Mouse (Mus musculus) ovary, postnatal 36 days (tissue): ENCODE results near the gene Dock3.
A peak's percentile ranks its signal among the peaks of the same experiment; 100 is the strongest.

Experiments
- DNase-seq: peaks from one replicate; pipeline ENCODE4 v3.0.0; 2022; ENCODE audit warnings: low spot score, mixed read lengths

Dock3 gene

DNA sequence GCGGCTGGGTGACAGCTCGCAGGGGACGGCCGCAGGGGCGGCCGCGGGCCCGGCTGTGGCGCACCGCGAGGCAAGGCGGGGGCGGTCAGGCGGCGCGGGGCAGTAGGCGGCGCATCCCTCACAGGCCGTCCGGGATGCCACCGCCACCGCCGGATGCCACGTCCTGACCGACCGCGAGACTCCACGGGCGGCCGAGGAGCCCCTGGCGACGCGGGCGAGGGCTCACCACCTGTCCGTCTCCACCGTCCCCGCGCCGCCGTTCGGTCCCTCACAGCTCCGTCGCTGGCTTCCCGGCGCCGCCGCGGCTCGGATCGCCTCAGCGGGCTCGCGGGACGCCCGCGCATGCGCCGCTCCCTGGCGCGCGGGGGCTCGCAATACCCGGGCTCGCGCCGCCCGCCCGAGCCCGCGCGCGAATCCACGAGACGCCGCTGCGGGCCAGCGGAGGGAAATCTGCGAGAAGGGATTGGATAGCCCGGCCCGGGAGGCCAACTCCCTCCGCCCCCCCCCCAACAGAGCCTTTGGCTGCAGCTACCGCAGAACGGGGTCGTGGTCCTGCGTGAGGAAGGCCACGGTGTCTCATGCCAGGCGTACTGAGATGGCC, at the start of gene Dock3:
TSS of gene Dock3 (minus strand) at position 371 of the 601 bp plus-strand sequence.
- DNase-seq: peak; percentile 73

- no peak for DNase-seq
Measured at GRCm38 (mm10) chr9:107280322-107281027, 48.8 kb upstream of the Dock3 start.

- no peak for DNase-seq
Measured at GRCm38 (mm10) chr9:107279378-107280321, 47.9 kb upstream of the Dock3 start.

DNA sequence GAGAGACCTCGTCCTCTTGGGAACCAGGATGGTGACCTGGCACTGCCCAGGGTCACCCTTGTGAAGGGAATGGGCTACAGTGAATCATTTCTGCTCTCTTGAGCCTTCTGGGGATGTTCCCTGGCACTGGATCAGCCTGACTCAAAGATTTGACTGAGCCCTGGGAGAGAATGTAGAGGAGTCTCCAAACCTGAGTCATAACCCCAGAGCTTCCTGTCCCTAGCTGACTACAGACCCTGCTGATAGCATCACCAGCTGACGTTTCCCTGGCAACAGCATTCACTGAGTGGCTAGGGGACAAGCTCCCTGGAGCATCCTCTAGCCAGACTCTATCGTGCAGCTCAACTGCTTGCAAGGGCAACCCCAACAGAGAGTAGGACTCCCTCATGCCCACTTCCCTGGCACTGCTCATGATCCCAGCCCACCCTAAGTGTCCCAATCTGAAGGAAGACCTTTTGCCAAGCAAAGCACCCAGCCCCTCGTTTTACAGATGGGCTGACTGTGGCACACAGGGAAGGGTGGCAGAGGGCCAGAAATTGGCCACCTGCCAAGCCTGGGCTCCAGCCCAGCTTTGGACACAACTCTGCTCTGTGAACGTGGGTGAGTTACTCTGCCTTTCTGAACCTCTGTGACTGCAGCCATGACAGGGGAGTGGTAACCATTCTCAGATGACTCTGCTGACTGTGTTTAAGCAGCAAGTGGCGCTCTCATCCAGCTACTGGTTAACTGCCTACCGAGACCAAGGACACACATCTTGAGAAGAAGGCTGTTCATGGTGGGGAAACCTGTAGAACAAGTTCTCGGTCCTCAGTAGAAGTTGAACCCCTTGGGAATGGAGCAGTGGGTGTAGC, 47.0 kb upstream of the Dock3 start:
- no peak for DNase-seq

DNA sequence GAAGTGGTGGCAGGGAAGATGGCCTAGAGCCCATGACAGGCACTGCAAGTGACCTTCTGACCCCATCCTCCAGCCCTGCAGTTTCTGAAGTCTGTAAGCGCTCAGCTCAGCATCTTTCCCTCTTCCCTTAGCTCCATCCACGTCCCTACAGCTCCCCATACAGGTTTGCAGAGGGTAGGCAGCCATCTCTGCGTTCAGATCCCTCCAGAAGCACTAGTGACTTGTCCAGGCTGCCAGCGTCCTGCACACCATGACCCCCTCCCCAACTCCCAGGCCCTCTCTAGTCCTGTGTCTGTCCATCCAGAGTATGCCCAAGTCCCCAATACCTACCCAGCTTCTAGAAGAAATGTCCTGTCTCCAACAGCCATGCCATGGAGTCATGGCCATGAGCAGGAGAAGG, 46.4 kb upstream of the Dock3 start:
- no peak for DNase-seq

DNA sequence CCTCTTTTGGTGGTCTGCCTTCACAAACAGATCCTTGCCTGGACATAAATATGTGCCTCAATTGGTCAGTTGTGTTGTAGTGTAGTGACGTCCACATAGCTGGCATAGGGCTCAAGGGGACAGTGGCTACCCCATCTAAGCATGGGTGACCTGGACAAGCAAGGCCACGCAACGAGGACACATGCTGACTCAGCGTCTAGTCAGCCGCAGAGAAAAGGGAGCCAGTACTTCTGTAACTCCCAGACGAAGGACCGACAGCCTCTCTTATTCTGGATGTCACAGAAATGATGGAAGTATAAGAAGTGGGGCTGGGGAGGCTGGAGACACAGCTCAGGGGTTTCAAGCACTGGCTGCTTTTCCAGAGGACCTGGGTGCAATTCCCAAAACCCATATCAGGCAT, 45.9 kb upstream of the Dock3 start:
- DNase-seq: no peak

- DNase-seq: no peak
Measured at GRCm38 (mm10) chr9:107275710-107276109, 44.0 kb upstream of the Dock3 start.

- DNase-seq: no peak
Measured at GRCm38 (mm10) chr9:107274751-107275150, 43.0 kb upstream of the Dock3 start.

- no peak for DNase-seq
Measured at GRCm38 (mm10) chr9:107273184-107273583, 41.5 kb upstream of the Dock3 start.

GRCm38 (mm10) chr9:107272284-107272683, 40.6 kb upstream of the Dock3 start:
- no peak for DNase-seq

DNA sequence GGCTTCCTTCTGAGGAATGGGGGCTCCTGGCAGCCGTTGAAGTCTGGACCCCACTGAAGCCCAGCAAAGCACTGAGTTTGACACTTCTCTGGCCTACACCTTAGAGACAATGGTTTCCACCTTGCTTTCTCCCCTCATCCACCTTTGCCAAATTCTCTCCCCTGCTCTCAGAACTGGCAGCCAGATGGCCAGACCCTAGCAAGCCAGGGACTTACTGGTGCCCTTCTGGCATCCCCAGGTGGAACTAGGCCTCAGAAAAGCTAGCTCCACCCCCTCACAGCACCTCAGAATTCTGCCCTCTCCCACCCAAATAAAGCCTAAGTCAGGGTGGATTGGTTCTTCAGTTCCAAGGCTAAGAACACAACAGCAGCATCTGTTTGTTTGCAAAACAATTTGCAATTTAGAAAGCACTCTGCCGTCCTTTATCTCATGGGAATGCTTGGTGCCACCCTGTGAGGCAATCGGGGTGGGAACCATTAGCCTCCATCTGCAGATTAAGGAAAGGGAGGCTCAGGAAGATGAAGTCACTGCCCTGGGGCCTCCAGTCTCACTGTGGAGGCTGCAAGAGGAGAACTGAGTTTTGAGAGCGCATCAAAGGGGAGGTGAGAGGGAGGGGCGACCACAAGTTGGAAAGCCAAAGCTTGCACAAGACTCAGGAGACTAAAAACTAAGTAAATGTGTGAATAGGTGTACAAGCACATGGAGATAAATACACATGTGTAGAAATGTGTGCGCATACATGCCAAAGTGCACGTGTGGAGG, 39.6 kb upstream of the Dock3 start:
- DNase-seq: no peak

DNA sequence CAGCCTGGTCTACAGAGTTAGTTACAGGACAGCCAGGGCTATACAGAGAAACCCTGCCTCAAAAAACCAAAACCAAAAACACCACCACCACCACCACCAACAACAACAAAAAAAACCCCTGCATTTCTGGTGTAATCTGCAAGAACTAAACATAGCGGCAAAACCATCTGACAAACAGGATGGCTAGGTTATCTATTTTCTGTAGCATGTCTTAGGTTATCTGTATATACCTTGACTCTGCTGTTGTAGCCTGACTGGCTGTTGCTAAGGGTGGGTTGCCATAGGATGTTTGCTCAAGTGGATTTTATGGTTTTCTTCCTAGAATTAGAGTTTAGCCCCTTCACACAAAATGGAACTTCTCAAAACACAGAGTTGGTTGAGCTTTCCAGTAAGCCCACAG, 38.1 kb upstream of the Dock3 start:
- DNase-seq: no peak

DNA sequence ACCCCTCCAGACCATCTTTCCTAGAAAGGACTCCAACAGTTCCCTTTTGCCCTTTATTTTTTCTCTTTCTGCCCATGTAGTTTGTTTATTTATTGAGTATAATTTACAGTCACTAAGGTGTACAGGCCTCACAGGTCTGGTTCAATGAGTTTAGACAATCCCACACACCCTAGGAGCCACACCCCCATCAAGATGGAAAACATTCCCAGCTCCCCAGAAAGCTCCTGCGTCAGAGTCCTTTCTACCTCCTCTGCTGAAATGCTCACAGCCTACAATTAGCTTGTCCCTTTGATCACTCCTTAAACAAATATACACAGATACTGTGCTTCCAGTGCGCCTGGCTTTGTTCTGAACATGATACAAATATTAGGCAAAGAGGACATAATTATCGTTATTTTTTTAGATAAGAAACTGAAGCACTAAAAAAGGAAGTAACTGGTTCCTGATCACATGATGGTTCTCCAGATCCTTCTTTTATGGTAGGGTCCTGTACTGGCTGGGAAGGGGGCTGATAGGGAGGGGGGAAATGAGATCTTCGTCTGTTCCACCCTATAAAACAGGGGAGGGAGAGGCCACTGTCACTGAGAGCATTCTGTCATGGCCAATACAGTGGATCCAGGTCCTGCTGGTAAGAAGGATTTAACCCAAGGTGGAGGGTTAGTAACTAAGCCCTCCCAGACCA, 36.2 kb upstream of the Dock3 start:
- no peak for DNase-seq

GRCm38 (mm10) chr9:107267028-107267427, 35.3 kb upstream of the Dock3 start:
- DNase-seq: no peak

DNA sequence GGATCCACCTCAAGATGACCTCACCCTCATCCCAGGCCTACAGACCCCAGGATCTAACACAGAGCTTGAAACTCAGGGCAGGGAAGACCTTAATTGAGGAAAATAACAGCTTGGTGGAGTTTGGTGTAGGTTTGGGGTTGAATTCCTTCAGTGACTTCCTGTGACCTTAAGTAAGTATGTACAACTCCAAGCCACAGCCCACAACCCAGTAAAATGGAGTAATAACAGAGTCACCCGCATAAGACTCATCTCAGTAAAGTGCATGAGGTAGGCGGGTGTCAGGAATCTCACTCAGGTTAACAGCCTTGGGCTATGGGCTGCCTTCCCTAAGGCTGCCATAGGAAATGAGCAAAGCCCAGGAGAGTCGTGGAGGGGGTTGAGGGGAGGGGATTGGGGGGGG, 33.0 kb upstream of the Dock3 start:
- no peak for DNase-seq

- no peak for DNase-seq
Measured at GRCm38 (mm10) chr9:107263912-107264311, 32.2 kb upstream of the Dock3 start.

DNA sequence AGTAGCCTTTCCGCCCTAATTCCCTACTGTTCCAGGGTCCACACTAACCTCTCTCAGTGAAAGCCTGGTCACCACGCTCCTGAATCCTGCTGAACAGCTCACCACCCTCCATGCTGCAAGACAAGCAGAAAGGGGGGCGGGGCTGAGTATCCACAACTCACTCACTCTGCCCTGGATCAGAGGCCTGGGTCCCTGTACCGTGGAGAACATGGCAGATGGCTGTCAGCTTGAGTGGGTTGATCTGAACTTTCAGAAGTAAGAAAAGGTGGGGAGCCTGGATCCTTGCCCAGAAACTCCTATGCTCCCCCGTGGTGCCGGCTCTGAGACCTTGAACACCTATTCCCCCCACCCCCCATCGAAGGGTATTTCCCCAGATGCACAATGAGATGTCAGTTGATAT, 30.7 kb upstream of the Dock3 start:
- DNase-seq: no peak

GRCm38 (mm10) chr9:107261792-107262191, 30.1 kb upstream of the Dock3 start:
- no peak for DNase-seq

GRCm38 (mm10) chr9:107260836-107261235, 29.1 kb upstream of the Dock3 start:
- no peak for DNase-seq

DNA sequence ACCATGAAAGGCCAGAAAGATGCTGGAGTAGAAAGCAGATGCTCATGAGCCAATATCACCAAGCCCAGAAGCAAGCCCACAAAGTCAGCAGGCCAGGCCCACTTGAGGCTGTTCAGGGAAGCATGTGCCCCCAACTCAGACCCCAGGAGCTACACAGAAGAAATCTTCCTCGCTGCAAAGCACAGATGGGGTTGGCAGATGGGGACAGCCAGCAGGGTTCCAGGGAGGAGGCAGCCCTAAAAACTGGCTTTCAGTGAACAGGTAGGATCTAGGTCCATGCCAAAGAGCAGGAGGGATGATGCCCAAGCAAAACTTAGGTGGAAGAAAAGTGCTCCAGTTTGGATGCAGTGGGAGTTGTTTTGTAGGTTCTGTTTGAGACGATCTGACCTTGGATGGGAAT, 28.7 kb upstream of the Dock3 start:
- DNase-seq: no peak

GRCm38 (mm10) chr9:107259571-107259970, 27.9 kb upstream of the Dock3 start:
- no peak for DNase-seq
